Mouse (Mus musculus): ENCODE measurements around the gene Shc1. TPM values are rescaled to one million over a fixed set of nuclear protein-coding genes. Genes with fewer than 3 reads are reported as not detected.
A peak's percentile ranks its signal among the peaks of the same experiment; 100 is the strongest.

Shc1 gene
- polyA plus RNA-seq, 1 experiment, result 65.2 TPM

- Histone ChIP-seq H3K4me1 (ENCODE audit: control insufficient read depth, insufficient read depth, low read length) (peaks cover 5% of the 10 kb centered on the region; the same call in 1 of the 2 replicates), H3K27ac (ENCODE audit: control insufficient read depth, insufficient read depth, low read depth, low read length, poor library complexity) (no peak overlapping the region), H3K4me3 (replicated peaks; ENCODE audit: control insufficient read depth, low read depth, low read length) (no peak overlapping the region)
- TF ChIP-seq CTCF (IDR thresholded peaks at IDR 0.05; ENCODE audit: control insufficient read depth, insufficient read depth, low read length), result no peak
- no peak for TF ChIP-seq POLR2A (IDR thresholded peaks at IDR 0.05; ENCODE audit: borderline replicate concordance, control insufficient read depth, low read depth, low read length)
- WGBS, result 50% methylated on average over 1 of the region's 1 CpGs
Measured at GRCm38 (mm10) chr3:89455786-89456285, 37.6 kb downstream of the Shc1 start.

GRCm38 (mm10) chr3:89456726-89457665 is 38.8 kb downstream of the Shc1 start:
- WGBS, result 32% methylated on average over 10 of the region's 10 CpGs
- Histone ChIP-seq H3K4me1 (ENCODE audit: control insufficient read depth, insufficient read depth, low read length) (peaks cover 5% of the 10 kb centered on the region; the same call in 1 of the 2 replicates), H3K4me3 (replicated peaks; ENCODE audit: control insufficient read depth, low read depth, low read length) (no peak overlapping the region), H3K27ac (ENCODE audit: control insufficient read depth, insufficient read depth, low read depth, low read length, poor library complexity) (no peak overlapping the region)
- TF ChIP-seq POLR2A (IDR thresholded peaks at IDR 0.05; ENCODE audit: borderline replicate concordance, control insufficient read depth, low read depth, low read length) (no peak), CTCF (IDR thresholded peaks at IDR 0.05; ENCODE audit: control insufficient read depth, insufficient read depth, low read length) (peak; percentile 86)

GRCm38 (mm10) chr3:89458372-89458964 is 40.2 kb downstream of the Shc1 start:
- WGBS, result 35% methylated on average over 13 of the region's 13 CpGs
- H3K4me1 ChIP-seq (ENCODE audit: control insufficient read depth, insufficient read depth, low read length), result peaks cover 5% of the 10 kb centered on the region; the same call in 1 of the 2 replicates
- TF ChIP-seq CTCF (IDR thresholded peaks at IDR 0.05; ENCODE audit: control insufficient read depth, insufficient read depth, low read length) (no peak), POLR2A (IDR thresholded peaks at IDR 0.05; ENCODE audit: borderline replicate concordance, control insufficient read depth, low read depth, low read length) (no peak)
- peak overlapping the region; percentile 81 for H3K4me3 ChIP-seq (replicated peaks; ENCODE audit: control insufficient read depth, low read depth, low read length)
- H3K27ac ChIP-seq (ENCODE audit: control insufficient read depth, insufficient read depth, low read depth, low read length, poor library complexity), result peak overlapping the region; percentile 31; the same call in 1 of the 2 replicates

GRCm38 (mm10) chr3:89458965-89459807 is 40.9 kb downstream of the Shc1 start:
- whole genome bisulfite sequencing, result under 1% methylated on average over 35 of the region's 36 CpGs
- peaks cover 5% of the 10 kb centered on the region; the same call in 1 of the 2 replicates for H3K4me1 ChIP-seq (ENCODE audit: control insufficient read depth, insufficient read depth, low read length)
- H3K4me3 ChIP-seq (replicated peaks; ENCODE audit: control insufficient read depth, low read depth, low read length), result peak overlapping the region; percentile 81
- peak overlapping the region; percentile 47 for H3K27ac ChIP-seq (ENCODE audit: control insufficient read depth, insufficient read depth, low read depth, low read length, poor library complexity)
- no peak; the same call in 1 of the 2 replicates for TF ChIP-seq POLR2A (IDR thresholded peaks at IDR 0.05; ENCODE audit: borderline replicate concordance, control insufficient read depth, low read depth, low read length)
- TF ChIP-seq CTCF (IDR thresholded peaks at IDR 0.05; ENCODE audit: control insufficient read depth, insufficient read depth, low read length), result no peak

- 76% methylated on average over 4 of the region's 4 CpGs for WGBS
- Histone ChIP-seq H3K4me1 (ENCODE audit: control insufficient read depth, insufficient read depth, low read length) (no peaks in the 10 kb centered on the region), H3K27ac (ENCODE audit: control insufficient read depth, insufficient read depth, low read depth, low read length, poor library complexity) (no peak overlapping the region), H3K4me3 (replicated peaks; ENCODE audit: control insufficient read depth, low read depth, low read length) (no peak overlapping the region)
- TF ChIP-seq POLR2A (IDR thresholded peaks at IDR 0.05; ENCODE audit: borderline replicate concordance, control insufficient read depth, low read depth, low read length) (no peak), CTCF (IDR thresholded peaks at IDR 0.05; ENCODE audit: control insufficient read depth, insufficient read depth, low read length) (no peak)
Measured at GRCm38 (mm10) chr3:89468268-89468667, 50.0 kb downstream of the Shc1 start.

GRCm38 (mm10) chr3:89472280-89472679 is 54.0 kb downstream of the Shc1 start:
- 38% methylated on average over 7 of the region's 7 CpGs for WGBS
- H3K4me3 ChIP-seq (replicated peaks; ENCODE audit: control insufficient read depth, low read depth, low read length), result no peak overlapping the region
- TF ChIP-seq CTCF (IDR thresholded peaks at IDR 0.05; ENCODE audit: control insufficient read depth, insufficient read depth, low read length) (no peak), POLR2A (IDR thresholded peaks at IDR 0.05; ENCODE audit: borderline replicate concordance, control insufficient read depth, low read depth, low read length) (no peak)

GRCm38 (mm10) chr3:89473838-89474237 is 55.6 kb downstream of the Shc1 start:
- TF ChIP-seq POLR2A (IDR thresholded peaks at IDR 0.05; ENCODE audit: borderline replicate concordance, control insufficient read depth, low read depth, low read length) (no peak), CTCF (IDR thresholded peaks at IDR 0.05; ENCODE audit: control insufficient read depth, insufficient read depth, low read length) (no peak)
- Histone ChIP-seq H3K4me1 (ENCODE audit: control insufficient read depth, insufficient read depth, low read length) (no peaks in the 10 kb centered on the region), H3K4me3 (replicated peaks; ENCODE audit: control insufficient read depth, low read depth, low read length) (no peak overlapping the region), H3K27ac (ENCODE audit: control insufficient read depth, insufficient read depth, low read depth, low read length, poor library complexity) (no peak overlapping the region)
- 15% methylated on average over 6 of the region's 6 CpGs for WGBS

More at GRCm38 (mm10) chr3:89472280-89472679, 54.0 kb downstream of the Shc1 start:
- no peaks in the 10 kb centered on the region for H3K4me1 ChIP-seq (ENCODE audit: control insufficient read depth, insufficient read depth, low read length)
- H3K27ac ChIP-seq (ENCODE audit: control insufficient read depth, insufficient read depth, low read depth, low read length, poor library complexity), result no peak overlapping the region

Data from bone marrow, adult 2 months (tissue).